Mouse (Mus musculus): ENCODE measurements around the gene Fndc3b. TPM values are rescaled to one million over a fixed set of nuclear protein-coding genes. Genes with fewer than 3 reads are reported as not detected.
"Not testable (repeated sequence)": the region's sequence is repeated elsewhere in the genome, so short reads cannot be mapped to it uniquely, and the experiment has no call there.

The Fndc3b gene
- polyA plus RNA-seq, 1 experiment from 2014 or later: 4.7 TPM

DNA sequence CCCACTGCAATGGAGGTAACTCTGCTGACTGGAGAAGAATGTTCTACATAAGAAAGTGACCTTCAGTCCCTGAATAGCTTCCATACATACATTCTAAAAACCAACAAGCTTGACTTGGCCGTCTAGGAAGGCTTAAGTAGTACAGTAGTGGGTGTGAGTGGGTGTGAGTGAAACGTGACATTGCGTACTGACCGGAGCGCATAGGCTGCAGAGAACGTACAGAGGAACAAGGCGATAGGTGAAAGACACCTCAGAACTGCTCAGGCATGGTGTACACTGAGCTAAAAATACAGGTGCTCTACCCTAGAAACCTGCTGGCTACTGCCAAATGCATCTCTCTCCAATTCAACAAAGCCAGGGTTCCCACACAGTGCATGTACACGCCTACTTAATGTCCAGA lies 219.7 kb downstream of the Fndc3b start:
- Histone ChIP-seq H3K4me3 (replicated peaks) (no peak overlapping the region), H3K4me2 (no peak overlapping the region), H3K9ac (no peak overlapping the region), H3K27me3 (no peaks in the 10 kb centered on the region), H3K27ac (no peak overlapping the region), H3K36me3 (peaks cover 24% of the 10 kb centered on the region), H3K9me3 (replicated peaks) (no peaks in the 10 kb centered on the region), H3K4me1 (replicated peaks) (no peaks in the 10 kb centered on the region)
- DNase-seq (no peak), ATAC-seq (ENCODE audit: low read depth) (no peak)
- 83% methylated on average over 8 of the region's 8 CpGs for WGBS (ENCODE audit: insufficient replicate concordance)

GRCm38 (mm10) chr3:27490891-27491290 lies 220.2 kb downstream of the Fndc3b start:
- Histone ChIP-seq H3K27ac (no peak overlapping the region), H3K36me3 (peaks cover 24% of the 10 kb centered on the region), H3K9me3 (replicated peaks) (no peaks in the 10 kb centered on the region), H3K9ac (no peak overlapping the region), H3K27me3 (no peaks in the 10 kb centered on the region), H3K4me1 (replicated peaks) (no peaks in the 10 kb centered on the region), H3K4me3 (replicated peaks) (no peak overlapping the region), H3K4me2 (no peak overlapping the region)
- no peak for ATAC-seq (ENCODE audit: low read depth)
- no peak for DNase-seq
- whole genome bisulfite sequencing (ENCODE audit: insufficient replicate concordance): 78% methylated on average over 9 of the region's 9 CpGs

DNA sequence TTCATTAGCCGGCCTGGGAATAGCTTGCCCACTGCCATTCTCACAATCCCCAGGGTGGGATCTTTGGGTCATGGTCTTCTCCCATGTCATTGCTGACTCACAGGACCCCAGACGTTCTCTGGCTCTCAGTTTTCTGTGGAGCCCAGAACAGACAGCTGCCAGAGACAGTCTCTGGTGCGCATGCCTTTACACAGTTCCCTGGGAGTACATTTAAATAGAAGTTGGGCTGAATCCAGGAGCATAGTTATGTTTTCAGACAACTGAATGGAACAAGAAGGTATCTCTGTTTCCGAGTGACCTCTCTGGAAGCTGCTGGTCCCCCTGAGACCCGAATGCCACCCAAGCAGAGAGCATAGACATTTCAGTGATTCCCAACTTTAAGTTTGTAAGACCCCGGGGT lies 221.6 kb downstream of the Fndc3b start:
- Histone ChIP-seq H3K27me3 (no peaks in the 10 kb centered on the region), H3K9ac (no peak overlapping the region), H3K27ac (no peak overlapping the region), H3K36me3 (peaks cover 24% of the 10 kb centered on the region), H3K9me3 (replicated peaks) (no peaks in the 10 kb centered on the region), H3K4me1 (replicated peaks) (no peaks in the 10 kb centered on the region), H3K4me3 (replicated peaks) (no peak overlapping the region), H3K4me2 (no peak overlapping the region)
- DNase-seq: no peak
- 74% methylated on average over 6 of the region's 6 CpGs for WGBS (ENCODE audit: insufficient replicate concordance)
- ATAC-seq (ENCODE audit: low read depth): no peak

DNA sequence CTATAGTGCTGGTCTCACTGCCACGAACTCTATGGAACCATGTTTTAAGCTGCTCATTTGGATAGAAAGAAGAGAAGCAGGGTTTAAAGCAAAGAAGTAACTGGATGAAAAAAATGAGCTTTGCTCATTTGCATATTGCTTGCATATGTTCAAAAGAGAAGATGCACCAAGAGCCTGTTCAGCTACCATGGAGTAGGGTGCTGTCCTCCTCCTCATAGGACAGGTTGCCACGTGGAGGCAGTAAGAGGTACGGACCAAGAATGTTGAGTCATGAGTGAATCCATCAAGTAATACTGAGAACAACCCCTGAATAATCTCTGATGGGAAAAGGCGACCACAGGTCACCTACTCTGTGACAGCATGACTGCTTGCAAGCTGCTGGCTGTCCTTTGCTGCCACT lies 226.0 kb downstream of the Fndc3b start:
- ATAC-seq (ENCODE audit: low read depth): no peak
- H3K9me3 ChIP-seq (replicated peaks): no peaks in the 10 kb centered on the region
- 55% methylated on average over 4 of the region's 4 CpGs for WGBS (ENCODE audit: insufficient replicate concordance)
- no peak overlapping the region for H3K27ac ChIP-seq
- no peak overlapping the region for H3K4me3 ChIP-seq (replicated peaks)
- no peak overlapping the region for H3K4me2 ChIP-seq
- peaks cover 20% of the 10 kb centered on the region for H3K36me3 ChIP-seq
- no peaks in the 10 kb centered on the region for H3K4me1 ChIP-seq (replicated peaks)
- no peak overlapping the region for H3K9ac ChIP-seq
- DNase-seq: no peak
- H3K27me3 ChIP-seq: no peaks in the 10 kb centered on the region

GRCm38 (mm10) chr3:27484698-27485097 lies 226.4 kb downstream of the Fndc3b start:
- no peak for DNase-seq
- Histone ChIP-seq H3K4me2 (no peak overlapping the region), H3K36me3 (peaks cover 20% of the 10 kb centered on the region), H3K9ac (no peak overlapping the region), H3K4me1 (replicated peaks) (no peaks in the 10 kb centered on the region), H3K9me3 (replicated peaks) (no peaks in the 10 kb centered on the region), H3K27ac (no peak overlapping the region), H3K27me3 (no peaks in the 10 kb centered on the region), H3K4me3 (replicated peaks) (no peak overlapping the region)
- no peak for ATAC-seq (ENCODE audit: low read depth)
- 40% methylated on average over 3 of the region's 3 CpGs for WGBS (ENCODE audit: insufficient replicate concordance)

DNA sequence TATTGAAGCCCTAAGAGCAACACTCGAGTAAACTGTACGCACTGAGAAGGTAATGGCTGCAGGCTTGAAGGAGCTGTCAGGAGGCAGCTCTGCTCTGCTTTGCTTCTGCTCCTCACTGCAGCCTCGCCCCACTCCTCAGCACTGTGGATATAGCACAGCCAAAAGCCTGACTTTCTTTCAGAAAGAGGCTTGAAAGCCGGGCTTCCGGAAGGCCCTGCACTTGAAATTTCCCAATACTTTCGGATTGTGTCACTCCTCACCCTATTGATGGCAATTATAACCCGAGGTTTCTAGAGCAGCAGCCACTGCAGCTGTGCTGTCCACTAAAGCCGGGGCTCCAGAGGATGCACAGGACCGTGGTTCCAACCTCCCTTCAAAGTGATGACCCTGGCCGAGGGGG lies 227.3 kb downstream of the Fndc3b start:
- Histone ChIP-seq H3K4me3 (replicated peaks) (no peak overlapping the region), H3K27me3 (no peaks in the 10 kb centered on the region), H3K9me3 (replicated peaks) (no peaks in the 10 kb centered on the region), H3K36me3 (peaks cover 11% of the 10 kb centered on the region), H3K9ac (no peak overlapping the region), H3K4me2 (no peak overlapping the region), H3K4me1 (replicated peaks) (no peaks in the 10 kb centered on the region), H3K27ac (no peak overlapping the region)
- DNase-seq: no peak
- 66% methylated on average over 10 of the region's 10 CpGs for WGBS (ENCODE audit: insufficient replicate concordance)
- no peak for ATAC-seq (ENCODE audit: low read depth)

DNA sequence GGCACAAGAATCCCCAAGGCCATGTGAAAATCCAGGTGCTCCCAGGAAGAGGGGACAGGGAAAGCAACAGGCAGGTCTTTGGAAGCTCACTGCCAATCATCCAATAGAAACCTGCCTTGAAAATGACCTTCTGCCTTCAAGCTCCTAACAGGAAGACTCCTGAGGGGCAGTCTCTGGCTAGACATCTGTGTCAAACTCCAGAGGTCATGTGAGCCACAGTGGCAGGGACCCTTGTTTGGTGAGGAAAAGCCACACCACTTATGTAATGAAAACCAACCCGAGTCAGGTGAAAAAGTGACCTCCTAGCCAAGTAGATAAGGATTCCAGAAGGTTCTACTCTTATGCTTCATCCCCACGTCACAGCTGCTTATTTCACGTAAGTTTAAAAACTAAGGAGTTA lies 227.8 kb downstream of the Fndc3b start:
- ATAC-seq (ENCODE audit: low read depth): no peak
- H3K36me3 ChIP-seq: peaks cover 11% of the 10 kb centered on the region
- no peak overlapping the region for H3K4me2 ChIP-seq
- no peaks in the 10 kb centered on the region for H3K27me3 ChIP-seq
- H3K9ac ChIP-seq: no peak overlapping the region
- no peaks in the 10 kb centered on the region for H3K4me1 ChIP-seq (replicated peaks)
- H3K27ac ChIP-seq: no peak overlapping the region
- WGBS (ENCODE audit: insufficient replicate concordance): 78% methylated on average over 3 of the region's 3 CpGs
- DNase-seq: no peak
- no peak overlapping the region for H3K4me3 ChIP-seq (replicated peaks)
- H3K9me3 ChIP-seq (replicated peaks): no peaks in the 10 kb centered on the region

DNA sequence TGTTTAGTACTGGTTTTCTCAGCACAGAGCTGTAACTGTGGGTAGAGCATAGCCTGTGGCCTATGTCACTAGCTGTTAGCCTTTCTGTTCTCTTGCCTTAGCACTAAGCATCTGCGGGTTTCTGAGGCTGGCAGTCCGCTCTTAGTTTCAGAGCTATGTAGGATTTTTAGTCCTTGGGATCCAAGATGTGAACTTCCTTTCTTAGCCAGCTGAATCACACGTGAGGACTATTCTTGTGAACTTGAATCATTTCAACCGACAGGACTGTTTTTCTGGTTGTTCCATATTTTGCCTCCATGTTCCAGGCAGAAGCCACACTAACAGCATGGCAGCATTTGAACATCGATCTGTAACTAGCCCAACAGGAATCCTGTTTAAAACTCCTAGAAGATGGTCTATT lies 229.4 kb downstream of the Fndc3b start:
- no peak for ATAC-seq (ENCODE audit: low read depth)
- H3K4me1 ChIP-seq (replicated peaks): no peaks in the 10 kb centered on the region
- no peak overlapping the region for H3K4me3 ChIP-seq (replicated peaks)
- WGBS (ENCODE audit: insufficient replicate concordance): 72% methylated on average over 5 of the region's 5 CpGs
- H3K9me3 ChIP-seq (replicated peaks): no peaks in the 10 kb centered on the region
- no peaks in the 10 kb centered on the region for H3K27me3 ChIP-seq
- no peak overlapping the region for H3K9ac ChIP-seq
- H3K4me2 ChIP-seq: no peak overlapping the region
- no peak for DNase-seq
- H3K36me3 ChIP-seq: peaks cover under 1% of the 10 kb centered on the region
- no peak overlapping the region for H3K27ac ChIP-seq

DNA sequence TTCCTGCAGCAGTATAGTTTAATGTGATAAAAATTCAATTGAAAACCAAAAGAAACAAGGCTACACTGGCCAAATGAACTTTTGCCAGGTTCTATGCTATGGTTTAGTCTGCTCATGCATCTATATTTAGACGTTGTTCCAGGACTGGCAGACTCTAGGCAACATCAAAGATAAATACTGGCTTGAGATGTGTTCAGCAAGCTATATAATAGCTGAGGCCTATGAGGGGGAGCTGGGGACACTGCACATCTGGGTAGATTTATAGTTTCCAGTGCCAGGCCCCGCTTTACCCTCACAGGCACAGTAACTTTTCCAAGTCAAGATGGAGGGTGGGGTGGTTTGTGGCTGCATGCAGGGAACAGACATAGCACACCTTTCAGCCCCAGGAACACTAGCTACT lies 231.7 kb downstream of the Fndc3b start:
- WGBS (ENCODE audit: insufficient replicate concordance): 71% methylated on average over 2 of the region's 2 CpGs
- Histone ChIP-seq H3K9ac (no peak overlapping the region), H3K4me2 (no peak overlapping the region), H3K4me1 (replicated peaks) (no peaks in the 10 kb centered on the region), H3K27ac (no peak overlapping the region), H3K4me3 (replicated peaks) (no peak overlapping the region), H3K27me3 (no peaks in the 10 kb centered on the region), H3K36me3 (peaks cover 3% of the 10 kb centered on the region), H3K9me3 (replicated peaks) (no peaks in the 10 kb centered on the region)
- ATAC-seq (ENCODE audit: low read depth) (no peak), DNase-seq (no peak)

GRCm38 (mm10) chr3:27478563-27479156 lies 232.4 kb downstream of the Fndc3b start:
- 79% methylated on average over 16 of the region's 16 CpGs for WGBS (ENCODE audit: insufficient replicate concordance)
- H3K4me3 ChIP-seq (replicated peaks): no peak overlapping the region

DNA sequence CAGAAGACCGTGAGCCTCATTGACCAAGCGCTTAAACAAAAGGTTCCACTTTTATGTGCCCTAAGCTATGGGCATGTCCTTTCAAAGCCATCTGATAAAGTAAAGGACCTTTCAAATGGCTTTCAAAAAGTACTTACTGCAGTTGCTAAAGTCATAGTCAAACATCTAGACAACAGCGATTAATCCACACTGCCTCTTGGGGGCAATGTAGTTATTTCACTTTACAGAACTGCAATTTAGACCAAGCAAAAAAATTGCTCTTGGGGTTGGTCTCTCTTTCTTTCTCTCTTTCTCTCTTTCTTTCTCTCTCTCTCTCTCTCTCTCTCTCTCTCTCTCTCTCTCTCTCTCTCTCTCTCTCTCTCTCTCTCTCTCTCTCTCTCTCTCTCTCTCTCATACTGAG lies 233.4 kb downstream of the Fndc3b start:
- not testable (repeated sequence) for ATAC-seq (ENCODE audit: low read depth); H3K9me3 ChIP-seq (replicated peaks); H3K27me3 ChIP-seq; H3K4me1 ChIP-seq (replicated peaks); H3K4me2 ChIP-seq; H3K9ac ChIP-seq; H3K4me3 ChIP-seq (replicated peaks); H3K27ac ChIP-seq; DNase-seq
- WGBS (ENCODE audit: insufficient replicate concordance): 83% methylated on average over 3 of the region's 3 CpGs
- H3K36me3 ChIP-seq: peaks cover 18% of the 10 kb centered on the region

More at GRCm38 (mm10) chr3:27478563-27479156, 232.4 kb downstream of the Fndc3b start:
- no peak overlapping the region for H3K27ac ChIP-seq
- no peak for DNase-seq
- peaks cover 10% of the 10 kb centered on the region for H3K36me3 ChIP-seq
- H3K9ac ChIP-seq: no peak overlapping the region
- no peaks in the 10 kb centered on the region for H3K4me1 ChIP-seq (replicated peaks)
- no peak overlapping the region for H3K4me2 ChIP-seq
- no peaks in the 10 kb centered on the region for H3K27me3 ChIP-seq
- no peaks in the 10 kb centered on the region for H3K9me3 ChIP-seq (replicated peaks)
- ATAC-seq (ENCODE audit: low read depth): no peak

GRCm38 (mm10) chr3:27475899-27476298 lies 235.2 kb downstream of the Fndc3b start:
- Histone ChIP-seq H3K27me3 (no peaks in the 10 kb centered on the region), H3K4me2 (no peak overlapping the region), H3K36me3 (peaks cover 18% of the 10 kb centered on the region), H3K4me3 (replicated peaks) (no peak overlapping the region), H3K9me3 (replicated peaks) (no peaks in the 10 kb centered on the region), H3K4me1 (replicated peaks) (no peaks in the 10 kb centered on the region), H3K9ac (no peak overlapping the region), H3K27ac (no peak overlapping the region)
- DNase-seq (no peak), ATAC-seq (ENCODE audit: low read depth) (no peak)
- WGBS (ENCODE audit: insufficient replicate concordance): 75% methylated on average over 7 of the region's 7 CpGs

Data from liver, embryonic 13.5 days (tissue).